Mouse (Mus musculus): Measurements from ENCODE around the gene Adam12. TPM values are rescaled to one million over a fixed set of nuclear protein-coding genes. Genes with fewer than 3 reads are reported as not detected.

Gene Adam12
- polyA plus RNA-seq, 1 experiment from 2014 or later, result 2.1 TPM

- Histone ChIP-seq H3K4me1 (no peaks in the 10 kb centered on the region), H3K9me3 (no peaks in the 10 kb centered on the region), H3K4me3 (no peak overlapping the region), H3K36me3 (replicated peaks) (no peaks in the 10 kb centered on the region), H3K27me3 (replicated peaks; ENCODE audit: low read depth, poor library complexity, severe bottlenecking) (no peaks in the 10 kb centered on the region), H3K27ac (replicated peaks) (no peak overlapping the region)
- 86% methylated on average over 3 of the region's 3 CpGs for WGBS
- DNase-seq (ENCODE audit: low spot score), result no peak
These were observed 373.4 kb downstream of the Adam12 start for GRCm38 (mm10) chr7:133858506-133858905.

- H3K4me1 ChIP-seq, result no peaks in the 10 kb centered on the region
- H3K27ac ChIP-seq (replicated peaks), result no peak overlapping the region
- WGBS, result 25% methylated on average over 3 of the region's 3 CpGs
- no peaks in the 10 kb centered on the region for H3K9me3 ChIP-seq
- peak; percentile 72 for DNase-seq (ENCODE audit: low spot score)
- no peaks in the 10 kb centered on the region for H3K36me3 ChIP-seq (replicated peaks)
- H3K4me3 ChIP-seq, result no peak overlapping the region
- H3K27me3 ChIP-seq (replicated peaks; ENCODE audit: low read depth, poor library complexity, severe bottlenecking), result no peaks in the 10 kb centered on the region
These were observed 375.7 kb downstream of the Adam12 start for GRCm38 (mm10) chr7:133856278-133856677.

- Histone ChIP-seq H3K27me3 (replicated peaks; ENCODE audit: low read depth, poor library complexity, severe bottlenecking) (no peaks in the 10 kb centered on the region), H3K4me3 (no peak overlapping the region), H3K27ac (replicated peaks) (no peak overlapping the region), H3K9me3 (no peaks in the 10 kb centered on the region), H3K36me3 (replicated peaks) (no peaks in the 10 kb centered on the region), H3K4me1 (peaks cover 4% of the 10 kb centered on the region)
- DNase-seq (ENCODE audit: low spot score), result no peak
These were observed 381.2 kb downstream of the Adam12 start for GRCm38 (mm10) chr7:133850735-133851134.

- Histone ChIP-seq H3K9me3 (no peaks in the 10 kb centered on the region), H3K27ac (replicated peaks) (no peak overlapping the region), H3K4me1 (peaks cover 4% of the 10 kb centered on the region), H3K4me3 (no peak overlapping the region), H3K27me3 (replicated peaks; ENCODE audit: low read depth, poor library complexity, severe bottlenecking) (no peaks in the 10 kb centered on the region), H3K36me3 (replicated peaks) (no peaks in the 10 kb centered on the region)
- WGBS, result 77% methylated on average over 2 of the region's 2 CpGs
- no peak for DNase-seq (ENCODE audit: low spot score)
These were observed 383.8 kb downstream of the Adam12 start for GRCm38 (mm10) chr7:133848180-133848579.

- no peak overlapping the region for H3K27ac ChIP-seq (replicated peaks)
- no peaks in the 10 kb centered on the region for H3K9me3 ChIP-seq
- 24% methylated on average over 1 of the region's 1 CpGs for WGBS
These were observed 384.8 kb downstream of the Adam12 start for GRCm38 (mm10) chr7:133847175-133847574.

GRCm38 (mm10) chr7:133842079-133842478 is 389.9 kb downstream of the Adam12 start:
- Histone ChIP-seq H3K4me3 (no peak overlapping the region), H3K27ac (replicated peaks) (no peak overlapping the region), H3K4me1 (peaks cover 4% of the 10 kb centered on the region), H3K27me3 (replicated peaks; ENCODE audit: low read depth, poor library complexity, severe bottlenecking) (no peaks in the 10 kb centered on the region), H3K9me3 (no peaks in the 10 kb centered on the region), H3K36me3 (replicated peaks) (no peaks in the 10 kb centered on the region)
- WGBS, result 85% methylated on average over 6 of the region's 6 CpGs
- no peak for DNase-seq (ENCODE audit: low spot score)

More at GRCm38 (mm10) chr7:133847175-133847574, 384.8 kb downstream of the Adam12 start:
- Histone ChIP-seq H3K4me3 (no peak overlapping the region), H3K36me3 (replicated peaks) (no peaks in the 10 kb centered on the region), H3K27me3 (replicated peaks; ENCODE audit: low read depth, poor library complexity, severe bottlenecking) (no peaks in the 10 kb centered on the region), H3K4me1 (peaks cover 4% of the 10 kb centered on the region)
- peak; percentile 49 for DNase-seq (ENCODE audit: low spot score)

- Histone ChIP-seq H3K27ac (replicated peaks) (no peak overlapping the region), H3K4me3 (no peak overlapping the region), H3K27me3 (replicated peaks; ENCODE audit: low read depth, poor library complexity, severe bottlenecking) (no peaks in the 10 kb centered on the region), H3K4me1 (no peaks in the 10 kb centered on the region), H3K36me3 (replicated peaks) (no peaks in the 10 kb centered on the region), H3K9me3 (no peaks in the 10 kb centered on the region)
- no peak for DNase-seq (ENCODE audit: low spot score)
- 77% methylated on average over 4 of the region's 4 CpGs for WGBS
These were observed 392.4 kb downstream of the Adam12 start for GRCm38 (mm10) chr7:133839546-133839945.

Small RNAs within 50 kb of the gene (microRNA-seq; reads per million reads assigned to microRNA genes)
- not detected for gene Gm23631

Other genes with a start within 250 kb of the Adam12 start
- gene D7Ertd443e, start 153.5 kb upstream of the Adam12 start, polyA plus RNA-seq (2016; fragmentation: Nextera tagmentation; extraction: Ambion mirVana), result 0.05 and 0.11 TPM in 2 replicates

Data from embryonic facial prominence, embryonic 10.5 days (tissue).